Mouse (Mus musculus): Measurements from ENCODE around the gene Lman1l. TPM values are rescaled to one million over a fixed set of nuclear protein-coding genes. Genes with fewer than 3 reads are reported as not detected.

The Lman1l gene
- polyA plus RNA-seq, 2 experiments: not detected

GRCm38 (mm10) chr9:57613975-57614374 is 6.6 kb downstream of the Lman1l start:
- Histone ChIP-seq H3K9ac (replicated peaks) (no peak overlapping the region), H3K36me3 (replicated peaks; ENCODE audit: control insufficient read depth, insufficient read depth, low read depth) (no peaks in the 10 kb centered on the region), H3K9me3 (ENCODE audit: control insufficient read depth, low read length) (no peaks in the 10 kb centered on the region), H3K27ac (no peak overlapping the region), H3K4me1 (replicated peaks; ENCODE audit: control insufficient read depth in 2 of 2, insufficient read depth in 2 of 2, low read length in 1 of 2) (no peaks in the 10 kb centered on the region; a peak in 1 of 4 replicates), H3K4me3 (ENCODE audit: insufficient read depth in 1 of 2, low read depth in 2 of 2, low read length in 2 of 2) (no peak overlapping the region), H3K4me2 (ENCODE audit: low read depth) (no peak overlapping the region), H3K27me3 (ENCODE audit: control insufficient read depth, insufficient read depth, low read length) (no peaks in the 10 kb centered on the region)
- 66% methylated on average over 7 of the region's 7 CpGs for WGBS (ENCODE audit: insufficient replicate concordance)
- TF ChIP-seq CTCF (IDR thresholded peaks at IDR 0.05; ENCODE audit: low read depth): no peak
- no peak for TF ChIP-seq EP300 (IDR thresholded peaks at IDR 0.05; ENCODE audit: low read depth)
- no peak for ATAC-seq (ENCODE audit: insufficient read depth)
- DNase-seq (ENCODE audit: low read depth in 3 of 3, low spot score in 3 of 3): no peak

DNA sequence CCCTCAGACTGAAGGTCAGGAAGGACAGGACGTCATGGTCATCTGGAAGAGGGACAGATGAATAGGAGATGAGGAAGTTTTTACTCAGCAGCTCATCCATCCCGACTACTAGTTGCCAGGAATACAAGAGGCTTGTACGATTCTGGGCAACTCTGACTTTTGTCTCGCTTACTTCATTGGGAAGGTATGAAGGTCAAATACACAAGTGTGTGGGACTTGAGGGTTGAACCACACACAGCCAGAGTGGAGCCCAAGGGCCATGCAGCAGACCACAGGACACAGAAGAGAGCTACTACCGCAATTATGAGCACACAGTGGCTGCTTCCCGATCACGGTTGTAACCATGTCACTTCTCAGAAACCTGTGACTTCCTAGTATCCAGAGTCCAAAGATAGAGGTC is 8.0 kb downstream of the Lman1l start:
- Histone ChIP-seq H3K4me2 (ENCODE audit: low read depth) (no peak overlapping the region), H3K27me3 (ENCODE audit: control insufficient read depth, insufficient read depth, low read length) (no peaks in the 10 kb centered on the region; the same call in 1 of the 2 replicates), H3K36me3 (replicated peaks; ENCODE audit: control insufficient read depth, insufficient read depth, low read depth) (no peaks in the 10 kb centered on the region), H3K9ac (replicated peaks) (no peak overlapping the region), H3K9me3 (ENCODE audit: control insufficient read depth, low read length) (no peaks in the 10 kb centered on the region), H3K4me1 (replicated peaks; ENCODE audit: control insufficient read depth in 2 of 2, insufficient read depth in 2 of 2, low read length in 1 of 2) (no peaks in the 10 kb centered on the region; a peak in 1 of 4 replicates), H3K4me3 (ENCODE audit: insufficient read depth in 1 of 2, low read depth in 2 of 2, low read length in 2 of 2) (no peak overlapping the region), H3K27ac (no peak overlapping the region)
- TF ChIP-seq CTCF (IDR thresholded peaks at IDR 0.05; ENCODE audit: low read depth): no peak
- TF ChIP-seq EP300 (IDR thresholded peaks at IDR 0.05; ENCODE audit: low read depth): no peak
- WGBS (ENCODE audit: insufficient replicate concordance): 62% methylated on average over 7 of the region's 7 CpGs
- no peak for ATAC-seq (ENCODE audit: insufficient read depth)
- DNase-seq (ENCODE audit: low read depth in 3 of 3, low spot score in 3 of 3): no peak

DNA sequence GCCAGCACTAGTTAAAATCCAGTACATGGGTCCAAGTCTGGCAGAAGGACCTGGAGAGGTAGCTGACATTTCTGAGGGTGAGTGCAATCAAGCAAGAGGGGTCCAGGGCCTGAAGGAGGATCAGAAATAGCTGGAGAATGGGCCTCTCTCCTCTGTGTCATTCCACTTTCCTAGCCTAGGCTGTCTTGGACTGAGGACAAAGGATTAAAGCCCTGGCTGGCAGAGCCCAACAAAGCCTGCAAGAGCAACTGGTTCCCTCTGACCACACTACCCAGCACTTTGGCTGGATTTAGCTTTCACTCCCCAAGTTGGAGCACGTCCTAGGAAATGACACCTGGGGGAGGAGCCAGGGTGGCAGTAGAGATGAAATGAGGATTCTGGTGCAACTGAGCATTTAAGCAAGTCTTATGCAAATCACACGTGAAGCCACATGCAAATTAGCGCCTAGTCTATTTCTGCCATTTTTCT is 10.2 kb downstream of the Lman1l start:
- H3K36me3 ChIP-seq (replicated peaks; ENCODE audit: control insufficient read depth, insufficient read depth, low read depth): no peaks in the 10 kb centered on the region
- no peak overlapping the region for H3K4me3 ChIP-seq (ENCODE audit: insufficient read depth in 1 of 2, low read depth in 2 of 2, low read length in 2 of 2)
- no peaks in the 10 kb centered on the region for H3K9me3 ChIP-seq (ENCODE audit: control insufficient read depth, low read length)
- ATAC-seq (ENCODE audit: insufficient read depth): no peak
- no peak for TF ChIP-seq CTCF (IDR thresholded peaks at IDR 0.05; ENCODE audit: low read depth)
- peaks cover 9% of the 10 kb centered on the region for H3K27me3 ChIP-seq (ENCODE audit: control insufficient read depth, insufficient read depth, low read length)
- no peak overlapping the region for H3K9ac ChIP-seq (replicated peaks)
- H3K4me1 ChIP-seq (replicated peaks; ENCODE audit: control insufficient read depth in 2 of 2, insufficient read depth in 2 of 2, low read length in 1 of 2): no peaks in the 10 kb centered on the region
- no peak for DNase-seq (ENCODE audit: low read depth in 3 of 3, low spot score in 3 of 3)
- H3K4me2 ChIP-seq (ENCODE audit: low read depth): no peak overlapping the region
- H3K27ac ChIP-seq: no peak overlapping the region
- whole genome bisulfite sequencing (ENCODE audit: insufficient replicate concordance): 55% methylated on average over 3 of the region's 3 CpGs

DNA sequence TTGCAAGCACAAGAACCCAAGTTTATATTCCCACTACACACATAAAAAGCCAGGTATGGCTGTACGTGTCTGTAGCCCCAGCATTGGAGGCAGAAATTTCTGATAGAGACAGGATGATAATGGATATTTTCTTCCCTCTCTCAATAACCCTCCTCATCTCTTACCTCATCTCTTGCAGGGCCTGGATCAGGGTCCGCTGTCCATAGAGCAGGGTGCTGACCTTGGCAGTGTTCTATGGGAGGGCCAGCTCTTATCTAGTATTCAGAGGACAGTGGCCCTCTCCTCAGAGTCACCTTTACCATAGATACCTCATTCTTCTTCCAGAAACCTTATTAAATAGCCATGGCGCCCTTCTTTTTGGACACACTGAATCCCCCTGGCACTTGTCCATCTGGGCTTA is 10.8 kb downstream of the Lman1l start:
- H3K9me3 ChIP-seq (ENCODE audit: control insufficient read depth, low read length): no peaks in the 10 kb centered on the region
- 34% methylated on average over 3 of the region's 3 CpGs for WGBS (ENCODE audit: insufficient replicate concordance)
- TF ChIP-seq CTCF (IDR thresholded peaks at IDR 0.05; ENCODE audit: low read depth) (no peak), EP300 (IDR thresholded peaks at IDR 0.05; ENCODE audit: low read depth) (no peak)
- no peaks in the 10 kb centered on the region for H3K36me3 ChIP-seq (replicated peaks; ENCODE audit: control insufficient read depth, insufficient read depth, low read depth)
- no peak overlapping the region for H3K4me3 ChIP-seq (ENCODE audit: insufficient read depth in 1 of 2, low read depth in 2 of 2, low read length in 2 of 2)
- no peak for ATAC-seq (ENCODE audit: insufficient read depth)
- H3K27ac ChIP-seq: no peak overlapping the region
- no peak for DNase-seq (ENCODE audit: low read depth in 3 of 3, low spot score in 3 of 3)
- H3K4me1 ChIP-seq (replicated peaks; ENCODE audit: control insufficient read depth in 2 of 2, insufficient read depth in 2 of 2, low read length in 1 of 2): no peaks in the 10 kb centered on the region
- no peak overlapping the region for H3K4me2 ChIP-seq (ENCODE audit: low read depth)
- H3K9ac ChIP-seq (replicated peaks): no peak overlapping the region
- peaks cover 10% of the 10 kb centered on the region for H3K27me3 ChIP-seq (ENCODE audit: control insufficient read depth, insufficient read depth, low read length)

DNA sequence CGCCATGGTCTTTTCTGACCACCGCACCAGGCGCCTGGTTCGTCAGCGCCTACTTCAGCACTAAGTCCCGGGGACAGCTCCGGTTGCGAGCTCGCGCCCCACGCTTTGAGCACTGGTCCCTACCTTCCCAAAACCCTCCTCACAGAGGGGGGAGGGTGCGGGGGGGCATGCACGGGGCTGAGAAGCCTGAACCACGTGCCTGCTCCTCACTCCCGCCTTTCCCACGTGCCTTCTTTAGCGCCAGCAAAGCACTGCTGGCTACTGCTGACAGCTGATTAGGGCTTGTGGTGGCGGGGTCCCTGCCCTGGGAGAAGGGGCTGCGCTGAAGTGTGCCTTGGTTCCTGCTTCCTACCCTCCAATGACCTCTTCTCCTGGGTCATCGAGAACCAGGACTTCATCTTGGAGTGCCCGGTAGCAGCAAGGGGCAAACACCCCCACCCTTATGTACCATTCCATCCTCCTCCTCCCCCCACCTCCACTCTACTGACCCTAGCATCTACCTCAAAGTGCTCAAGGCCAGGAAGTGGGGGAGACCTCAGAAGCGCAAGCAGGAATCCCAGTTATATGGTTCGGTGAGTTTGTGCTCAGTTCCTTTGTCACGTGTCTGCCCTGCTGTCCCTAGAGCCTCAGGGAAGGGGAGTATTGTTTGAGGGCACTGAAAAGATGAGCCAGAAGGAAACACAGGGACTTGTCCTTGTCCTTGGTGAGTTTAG is 14.3 kb downstream of the Lman1l start, which contains the start of gene Cplx3:
TSS of gene Cplx3 (minus strand) at position 143 of the 713 bp plus-strand sequence.
- TF ChIP-seq EP300 (IDR thresholded peaks at IDR 0.05; ENCODE audit: low read depth) (no peak), CTCF (IDR thresholded peaks at IDR 0.05; ENCODE audit: low read depth) (no peak)
- Histone ChIP-seq H3K27ac (no peak within 1 kb of the TSS), H3K4me1 (replicated peaks; ENCODE audit: control insufficient read depth in 2 of 2, insufficient read depth in 2 of 2, low read length in 1 of 2) (no peaks in the 10 kb centered on the region), H3K9me3 (ENCODE audit: control insufficient read depth, low read length) (no peaks in the 10 kb centered on the region), H3K27me3 (ENCODE audit: control insufficient read depth, insufficient read depth, low read length) (peaks cover 13% of the 10 kb centered on the region), H3K4me3 (ENCODE audit: insufficient read depth in 1 of 2, low read depth in 2 of 2, low read length in 2 of 2) (no peak within 1 kb of the TSS), H3K4me2 (ENCODE audit: low read depth) (no peak within 1 kb of the TSS), H3K9ac (replicated peaks) (no peak within 1 kb of the TSS), H3K36me3 (replicated peaks; ENCODE audit: control insufficient read depth, insufficient read depth, low read depth) (no peaks in the 10 kb centered on the region)
- DNase-seq (ENCODE audit: low read depth in 3 of 3, low spot score in 3 of 3): no peak
- 5% methylated on average over 23 of the region's 24 CpGs for WGBS (ENCODE audit: insufficient replicate concordance)
- ATAC-seq (ENCODE audit: insufficient read depth): no peak
